Mouse (Mus musculus): ENCODE measurements at regions not wholly inside any gene's neighbourhood (a gene's known extent, or its start where the extent isn't known, plus 50 kb on each side); places are given as distances from the start of the nearest gene placed in this dataset.
"Not testable (repeated sequence)": the region's sequence is repeated elsewhere in the genome, so short reads cannot be mapped to it uniquely, and the experiment has no call there.

GRCm38 (mm10) chrX:159073533-159073932 lies 136.6 kb upstream of the Rps6ka3 start:
- no peak for DNase-seq

GRCm38 (mm10) chrX:159080508-159080907 lies 129.6 kb upstream of the Rps6ka3 start:
- no peak for DNase-seq

- not testable (repeated sequence) for DNase-seq
Measured at GRCm38 (mm10) chrX:159110651-159111050, 99.5 kb upstream of the Rps6ka3 start.

- no peak for DNase-seq
Measured at GRCm38 (mm10) chrX:159116210-159116609, 93.9 kb upstream of the Rps6ka3 start.

GRCm38 (mm10) chrX:159140554-159140953 lies 69.6 kb upstream of the Rps6ka3 start:
- no peak for DNase-seq

- no peak for DNase-seq
Measured at GRCm38 (mm10) chrX:159143278-159143677, 66.8 kb upstream of the Rps6ka3 start.

GRCm38 (mm10) chrX:159144674-159145073 lies 65.4 kb upstream of the Rps6ka3 start:
- DNase-seq = no peak

- DNase-seq = no peak
Measured at GRCm38 (mm10) chrX:159145212-159145611, 64.9 kb upstream of the Rps6ka3 start.

- no peak for DNase-seq
Measured at GRCm38 (mm10) chrX:159155786-159156185, 54.3 kb upstream of the Rps6ka3 start.

- no peak for DNase-seq
Measured at GRCm38 (mm10) chrX:159156976-159157375, 53.1 kb upstream of the Rps6ka3 start.

GRCm38 (mm10) chrX:159159727-159160126 lies 50.4 kb upstream of the Rps6ka3 start:
- DNase-seq = no peak
